Mouse (Mus musculus): Measurements from ENCODE around the gene Fzr1.
A peak's percentile ranks its signal among the peaks of the same experiment; 100 is the strongest.

- TF ChIP-seq CTCF (IDR thresholded peaks at IDR 0.05; ENCODE audit: borderline replicate concordance, control insufficient read depth, extremely low read depth, insufficient read depth, low read length, poor library complexity) (peak; percentile 65; the same call in 1 of the 2 replicates), POLR2A (IDR thresholded peaks at IDR 0.05; ENCODE audit: control insufficient read depth, extremely low read depth, insufficient read depth, low read length, poor library complexity) (peak; percentile 47; the same call in 1 of the 2 replicates)
Observed at GRCm38 (mm10) chr10:81328386-81328785, 49.9 kb downstream of the Fzr1 start, which contains the start of gene Tbxa2r.

Data from thymus, adult 2 months (tissue).